Mouse (Mus musculus): ENCODE data around the gene Npas4.

DNA sequence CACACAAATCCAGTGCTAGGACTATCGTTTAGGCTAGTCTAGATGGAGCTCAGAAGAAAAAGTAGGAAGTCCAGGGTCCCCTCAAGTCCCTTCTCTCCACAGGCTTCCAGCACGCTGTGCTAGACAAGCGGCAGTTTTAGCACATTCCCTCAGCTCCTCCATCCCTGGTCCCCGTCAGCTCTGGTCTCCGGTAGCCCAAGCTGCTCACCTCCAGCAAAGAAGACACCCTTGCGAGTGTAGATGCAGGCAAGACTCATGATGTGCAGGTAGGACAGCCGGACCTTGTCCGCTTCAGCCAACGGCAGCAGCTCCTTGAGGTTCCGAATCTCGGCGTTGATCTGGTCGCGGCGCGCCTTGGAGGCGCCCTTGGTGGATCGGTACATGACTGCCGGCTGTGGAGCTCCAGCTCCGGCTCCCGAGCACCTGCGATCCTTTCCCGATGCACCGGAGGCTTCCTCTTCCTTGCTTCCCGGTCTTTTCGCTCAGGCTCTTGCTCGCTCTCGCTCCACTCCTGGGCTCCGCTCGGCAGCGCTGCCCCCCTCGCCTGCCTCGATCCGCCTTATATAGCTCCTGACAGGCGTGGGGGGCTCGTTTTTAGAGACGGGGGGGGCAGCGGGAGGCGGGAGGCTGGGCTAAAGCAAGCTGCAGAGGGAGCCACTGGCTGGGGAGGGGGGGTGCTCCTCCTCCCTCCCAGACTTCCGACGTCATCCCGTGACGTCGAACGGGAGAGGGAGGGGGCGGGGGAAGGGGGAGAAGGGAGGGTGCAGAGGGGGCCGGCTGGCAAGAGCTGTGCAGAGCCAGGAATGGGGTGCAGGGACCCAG is 471 bp downstream of the Npas4 start:
- TF ChIP-seq USF1 (IDR thresholded peaks at IDR 0.05; ENCODE audit: low read depth) (no peak), TCF3 (IDR thresholded peaks at IDR 0.05; ENCODE audit: insufficient read length, low read depth) (no peak), E2F4 (IDR thresholded peaks at IDR 0.05; ENCODE audit: insufficient read depth) (no peak), POLR2A (IDR thresholded peaks at IDR 0.05; ENCODE audit: insufficient read length, low read depth) (no peak), MAX (IDR thresholded peaks at IDR 0.05; ENCODE audit: low read depth) (no peak), MYOD1 (IDR thresholded peaks at IDR 0.05; ENCODE audit: control insufficient read depth in 1 of 3, insufficient read length in 2 of 3, low read depth in 2 of 3) (no peak), POLR2AphosphoS2 (IDR thresholded peaks at IDR 0.05; ENCODE audit: insufficient read length, low read depth) (no peak), CEBPB (IDR thresholded peaks at IDR 0.05; ENCODE audit: insufficient read depth, poor library complexity, severe bottlenecking) (no peak), MYOG (IDR thresholded peaks at IDR 0.05; ENCODE audit: control insufficient read depth in 1 of 3, insufficient read depth in 1 of 3, insufficient read length in 2 of 3, low read depth in 2 of 3) (no peak)

Data from myocyte (in vitro differentiated cells).